33 mouse cellular contexts compared by ENCODE assay signal in genomic region chr6:148845629-148846028, GRCm38 (mm10).
"Had no signal": no experiment of that assay in that cellular context is flagged by ENCODE, and none has a peak within 500 bp of the region (broad histone marks: within the 10 kb centered on the region; RNA-seq: fewer than 3 reads in every experiment).

No protein-coding gene starts in this region.

- H3K4me1 ChIP-seq: heart, embryonic 12.5 days; heart, embryonic 13.5 days; heart, embryonic 15.5 days; hindbrain, embryonic 10.5 days; hindbrain, embryonic 12.5 days; hindbrain, embryonic 13.5 days; hindbrain, embryonic 15.5 days; intestine, embryonic 15.5 days; kidney, embryonic 15.5 days had no signal

- H3K9me3 ChIP-seq: heart, embryonic 12.5 days; heart, embryonic 13.5 days; heart, embryonic 15.5 days; hindbrain, embryonic 10.5 days; hindbrain, embryonic 12.5 days; hindbrain, embryonic 13.5 days; hindbrain, embryonic 15.5 days; intestine, embryonic 15.5 days; kidney, embryonic 15.5 days had no signal

- ATAC-seq: hindbrain, embryonic 16.5 days; hindbrain, postnatal 0 days; inflammation-experienced regulatory T-cells, adult 6 months; intestine, embryonic 15.5 days; intestine, embryonic 16.5 days; intestine, postnatal 0 days had no signal

- H3K9ac ChIP-seq: heart, embryonic 12.5 days; heart, embryonic 13.5 days; heart, embryonic 15.5 days; hindbrain, embryonic 12.5 days; hindbrain, embryonic 13.5 days; hindbrain, embryonic 14.5 days; hindbrain, embryonic 15.5 days; intestine, embryonic 15.5 days; kidney, embryonic 15.5 days had no signal

- H3K27ac ChIP-seq: heart, embryonic 13.5 days; heart, embryonic 15.5 days; hindbrain, embryonic 10.5 days; hindbrain, embryonic 12.5 days; hindbrain, embryonic 13.5 days; hindbrain, embryonic 14.5 days; hindbrain, embryonic 15.5 days; hindbrain, postnatal 0 days; intestine, embryonic 15.5 days; kidney, embryonic 15.5 days; kidney, postnatal 0 days; layer of hippocampus, adult 2 months; left cerebral cortex, adult 2 months had no signal

- H3K4me3 ChIP-seq: heart, embryonic 12.5 days; heart, embryonic 13.5 days; heart, embryonic 15.5 days; hindbrain, embryonic 10.5 days; hindbrain, embryonic 12.5 days; hindbrain, embryonic 13.5 days; hindbrain, embryonic 15.5 days; intestine, embryonic 15.5 days; kidney, embryonic 15.5 days; layer of hippocampus, adult 2 months; left cerebral cortex, adult 2 months had no signal

- H3K27me3 ChIP-seq: heart, embryonic 12.5 days; heart, embryonic 13.5 days; heart, embryonic 15.5 days; hindbrain, embryonic 12.5 days; hindbrain, embryonic 13.5 days; hindbrain, embryonic 15.5 days; intestine, embryonic 15.5 days; kidney, embryonic 15.5 days had no signal

- H3K36me3 ChIP-seq: heart, embryonic 12.5 days; intestine, embryonic 15.5 days had no signal

- DNase-seq: heart, postnatal 10 days; heart, postnatal 14 days; heart, postnatal 36 days; heart, postnatal 4 days; kidney, adult 11 months; kidney, adult 18-20 months; kidney, adult 2 months; kidney, adult 8-10 months; kidney, adult 9 months; kidney, postnatal 14 days; kidney, postnatal 25 days; kidney, postnatal 36 days; layer of hippocampus, adult 9-11 months; layer of hippocampus, postnatal 36 days had no signal

- H3K4me2 ChIP-seq: heart, embryonic 11.5 days; heart, embryonic 12.5 days; heart, embryonic 13.5 days; heart, embryonic 15.5 days; hindbrain, embryonic 12.5 days; hindbrain, embryonic 13.5 days; hindbrain, embryonic 14.5 days; hindbrain, embryonic 15.5 days; intestine, embryonic 15.5 days; kidney, embryonic 15.5 days had no signal
